Mouse (Mus musculus) midbrain, embryonic 11.5 days (tissue): Measurements from ENCODE around the gene Ubald2. TPM values are rescaled to one million over a fixed set of nuclear protein-coding genes. Genes with fewer than 3 reads are reported as not detected.

Experiments
- ATAC-seq: fragments of 200-750 bp; cut with Nextera tagmentation; 2 replicates; pipeline ENCODE4 v1.8.0; 2017; ENCODE audit warnings: moderate TSS enrichment, moderate library complexity; ENCODE audit not compliant: low FRiP score
- DNase-seq: peaks from one replicate; pipeline ENCODE4 v3.0.0; 2015; ENCODE audit warnings: low spot score; ENCODE audit errors: missing footprints
- H3K27ac ChIP-seq: fragments of 300-500 bp; sonication (generic); 2 replicates; pipeline ENCODE4 v1.5.1; 2014; ENCODE audit warnings: low read depth, low read length
- H3K27me3 ChIP-seq: fragments of 300-500 bp; sonication (generic); 2 replicates; pipeline ENCODE4 v1.6.1; 2014; ENCODE audit warnings: mild to moderate bottlenecking, low read length, moderate library complexity, mixed read lengths; ENCODE audit not compliant: control insufficient read depth, insufficient read depth
- H3K36me3 ChIP-seq: fragments of 300-500 bp; sonication (generic); 2 replicates; pipeline ENCODE4 v1.6.1; 2014; ENCODE audit warnings: mild to moderate bottlenecking, low read length, moderate library complexity, mixed read lengths; ENCODE audit not compliant: control insufficient read depth, insufficient read depth
- H3K4me1 ChIP-seq: fragments of 300-500 bp; sonication (generic); 2 replicates; pipeline ENCODE4 v1.6.1; 2014; ENCODE audit warnings: low read length; ENCODE audit not compliant: control insufficient read depth, insufficient read depth
- H3K4me2 ChIP-seq: fragments of 300-500 bp; sonication (generic); 2 replicates; pipeline ENCODE4 v1.6.1; 2014; ENCODE audit warnings: mild to moderate bottlenecking, moderate library complexity
- H3K4me3 ChIP-seq: fragments of 300-500 bp; sonication (generic); 2 replicates; pipeline ENCODE4 v1.5.1; 2014; ENCODE audit warnings: low read depth, low read length
- H3K9ac ChIP-seq: fragments of 300-500 bp; sonication (generic); 2 replicates; pipeline ENCODE4 v1.6.1; 2014; ENCODE audit warnings: low read length
- H3K9me3 ChIP-seq: fragments of 300-500 bp; sonication (generic); 2 replicates; pipeline ENCODE4 v1.6.1; 2016; ENCODE audit warnings: low read length; ENCODE audit not compliant: control insufficient read depth
- WGBS: fragments of 180-500 bp; shearing (Covaris S2); extraction: QIAGEN DNeasy Blood & Tissue Kit; methylation state at CpG from one replicate; pipeline ENCODE4 v1.1.7; 2014; 5-methylcytosine and 5-hydroxymethylcytosine counted together
- polyA plus RNA-seq: library from polyadenylated mRNA; unstranded; fragments of >200 nt; fragmentation: Nextera tagmentation; extraction: Ambion mirVana; gene quantifications from 2 replicates; pipeline ENCODE4 v1.2.1, GENCODE M21; 2014

Ubald2 gene
- polyA plus RNA-seq, 1 experiment from 2014 or later = 83.0 TPM

- Histone ChIP-seq H3K4me1 (peaks cover 17% of the 10 kb centered on the region), H3K4me2 (no peak overlapping the region), H3K9me3 (no peaks in the 10 kb centered on the region), H3K9ac (no peak overlapping the region), H3K27ac (no peak overlapping the region), H3K27me3 (no peaks in the 10 kb centered on the region), H3K4me3 (no peak overlapping the region), H3K36me3 (peaks cover 11% of the 10 kb centered on the region; the same call in 1 of the 2 replicates)
- 76% methylated on average over 4 of the region's 4 CpGs for WGBS
- ATAC-seq (no peak), DNase-seq (peak; percentile 78)
Observed at GRCm38 (mm10) chr11:116436725-116437331, 2.9 kb downstream of the Ubald2 start.

GRCm38 (mm10) chr11:116437541-116437940, 3.6 kb downstream of the Ubald2 start:
- Histone ChIP-seq H3K27me3 (no peaks in the 10 kb centered on the region), H3K9ac (no peak overlapping the region), H3K4me3 (no peak overlapping the region), H3K4me2 (no peak overlapping the region), H3K36me3 (peaks cover 11% of the 10 kb centered on the region; the same call in 1 of the 2 replicates), H3K9me3 (no peaks in the 10 kb centered on the region), H3K4me1 (peaks cover 17% of the 10 kb centered on the region), H3K27ac (no peak overlapping the region)
- WGBS = 89% methylated on average over 11 of the region's 11 CpGs
- no peak for ATAC-seq
- DNase-seq = no peak

- Histone ChIP-seq H3K9ac (no peak overlapping the region), H3K4me3 (no peak overlapping the region), H3K36me3 (peaks cover 11% of the 10 kb centered on the region; the same call in 1 of the 2 replicates), H3K4me1 (peaks cover 17% of the 10 kb centered on the region), H3K27ac (no peak overlapping the region), H3K27me3 (no peaks in the 10 kb centered on the region), H3K4me2 (no peak overlapping the region), H3K9me3 (no peaks in the 10 kb centered on the region)
- ATAC-seq (no peak), DNase-seq (peak; percentile 77)
- WGBS = 89% methylated on average over 19 of the region's 19 CpGs
Observed at GRCm38 (mm10) chr11:116439269-116440240, 5.7 kb downstream of the Ubald2 start.

GRCm38 (mm10) chr11:116440408-116441068, 6.6 kb downstream of the Ubald2 start:
- Histone ChIP-seq H3K36me3 (peaks cover 11% of the 10 kb centered on the region; the same call in 1 of the 2 replicates), H3K4me2 (no peak overlapping the region), H3K27me3 (no peaks in the 10 kb centered on the region), H3K4me1 (peaks cover 13% of the 10 kb centered on the region), H3K9ac (no peak overlapping the region), H3K9me3 (no peaks in the 10 kb centered on the region), H3K4me3 (no peak overlapping the region), H3K27ac (no peak overlapping the region)
- WGBS = 83% methylated on average over 7 of the region's 7 CpGs
- DNase-seq (peak; percentile 77), ATAC-seq (no peak)

- 83% methylated on average over 15 of the region's 15 CpGs for WGBS
- Histone ChIP-seq H3K27me3 (peaks cover 5% of the 10 kb centered on the region; the same call in 1 of the 2 replicates), H3K27ac (no peak overlapping the region), H3K4me3 (no peak overlapping the region), H3K9me3 (no peaks in the 10 kb centered on the region), H3K36me3 (peaks cover 8% of the 10 kb centered on the region; the same call in 1 of the 2 replicates), H3K9ac (no peak overlapping the region; the same call in 1 of the 2 replicates), H3K4me1 (no peaks in the 10 kb centered on the region; the same call in 1 of the 2 replicates), H3K4me2 (no peak overlapping the region)
- ATAC-seq = no peak
- peak; percentile 75 for DNase-seq
Observed at GRCm38 (mm10) chr11:116442129-116442866, 8.4 kb downstream of the Ubald2 start.

GRCm38 (mm10) chr11:116442867-116443177, 8.9 kb downstream of the Ubald2 start:
- H3K36me3 ChIP-seq = peaks cover 4% of the 10 kb centered on the region; the same call in 1 of the 2 replicates
- DNase-seq (no peak), ATAC-seq (no peak)
- WGBS = 79% methylated on average over 6 of the region's 6 CpGs
- peaks cover 5% of the 10 kb centered on the region; the same call in 1 of the 2 replicates for H3K27me3 ChIP-seq
- no peak overlapping the region for H3K4me2 ChIP-seq
- H3K27ac ChIP-seq = no peak overlapping the region
- no peak overlapping the region for H3K4me3 ChIP-seq
- H3K9ac ChIP-seq = no peak overlapping the region; the same call in 1 of the 2 replicates
- no peaks in the 10 kb centered on the region for H3K4me1 ChIP-seq
- no peaks in the 10 kb centered on the region for H3K9me3 ChIP-seq

- Histone ChIP-seq H3K9me3 (no peaks in the 10 kb centered on the region), H3K27ac (no peak overlapping the region), H3K36me3 (peaks cover 4% of the 10 kb centered on the region; the same call in 1 of the 2 replicates), H3K9ac (no peak overlapping the region), H3K4me1 (no peaks in the 10 kb centered on the region), H3K27me3 (peaks cover 5% of the 10 kb centered on the region; the same call in 1 of the 2 replicates), H3K4me3 (no peak overlapping the region), H3K4me2 (no peak overlapping the region)
- ATAC-seq = no peak
- 87% methylated on average over 6 of the region's 6 CpGs for WGBS
- no peak for DNase-seq
Observed at GRCm38 (mm10) chr11:116443311-116443710, 9.4 kb downstream of the Ubald2 start.

- Histone ChIP-seq H3K4me1 (no peaks in the 10 kb centered on the region), H3K27me3 (peaks cover 5% of the 10 kb centered on the region; the same call in 1 of the 2 replicates), H3K36me3 (peaks cover 4% of the 10 kb centered on the region; the same call in 1 of the 2 replicates), H3K27ac (no peak overlapping the region), H3K4me2 (no peak overlapping the region), H3K9ac (no peak overlapping the region), H3K4me3 (no peak overlapping the region), H3K9me3 (no peaks in the 10 kb centered on the region)
- WGBS = 89% methylated on average over 6 of the region's 6 CpGs
- ATAC-seq (no peak), DNase-seq (peak; percentile 69)
Observed at GRCm38 (mm10) chr11:116443935-116444334, 10.0 kb downstream of the Ubald2 start.
